Mouse (Mus musculus): Measurements from ENCODE around the gene Jdp2.
"Not testable (repeated sequence)": the region's sequence is repeated elsewhere in the genome, so short reads cannot be mapped to it uniquely, and the experiment has no call there.

Jdp2 gene

GRCm38 (mm10) chr12:85638541-85639325 lies 39.9 kb downstream of the Jdp2 start:
- no peak for DNase-seq

- peak; percentile 94 for DNase-seq
These were observed 40.6 kb downstream of the Jdp2 start for GRCm38 (mm10) chr12:85639326-85640008.

GRCm38 (mm10) chr12:85640852-85641563 lies 42.2 kb downstream of the Jdp2 start:
- DNase-seq, result peak; percentile 59

GRCm38 (mm10) chr12:85641564-85641931 lies 42.7 kb downstream of the Jdp2 start:
- no peak for DNase-seq

GRCm38 (mm10) chr12:85643735-85644134 lies 44.9 kb downstream of the Jdp2 start:
- peak; percentile 33 for DNase-seq

GRCm38 (mm10) chr12:85645664-85646063 lies 46.8 kb downstream of the Jdp2 start:
- DNase-seq, result peak; percentile 83

- DNase-seq, result peak; percentile 65
These were observed 48.5 kb downstream of the Jdp2 start for GRCm38 (mm10) chr12:85647346-85647745.

- no peak for DNase-seq
These were observed 49.1 kb downstream of the Jdp2 start for GRCm38 (mm10) chr12:85647955-85648354.

GRCm38 (mm10) chr12:85659319-85659718 lies 60.5 kb downstream of the Jdp2 start:
- DNase-seq, result peak; percentile 58

- no peak for DNase-seq
These were observed 62.0 kb downstream of the Jdp2 start for GRCm38 (mm10) chr12:85660855-85661254.

GRCm38 (mm10) chr12:85662232-85662631 lies 63.4 kb downstream of the Jdp2 start:
- DNase-seq, result not testable (repeated sequence)

- DNase-seq, result peak; percentile 85
These were observed 64.1 kb downstream of the Jdp2 start for GRCm38 (mm10) chr12:85662896-85663295.

GRCm38 (mm10) chr12:85666112-85666511 lies 67.3 kb downstream of the Jdp2 start:
- DNase-seq, result no peak

GRCm38 (mm10) chr12:85667071-85667470 lies 68.2 kb downstream of the Jdp2 start:
- DNase-seq, result no peak

GRCm38 (mm10) chr12:85668696-85669095 lies 69.9 kb downstream of the Jdp2 start:
- no peak for DNase-seq

- DNase-seq, result no peak
These were observed 71.3 kb downstream of the Jdp2 start for GRCm38 (mm10) chr12:85670080-85670479.

GRCm38 (mm10) chr12:85673914-85674313 lies 75.1 kb downstream of the Jdp2 start:
- DNase-seq, result no peak

GRCm38 (mm10) chr12:85679117-85679516 lies 80.3 kb downstream of the Jdp2 start:
- no peak for DNase-seq

GRCm38 (mm10) chr12:85679808-85680207 lies 81.0 kb downstream of the Jdp2 start:
- DNase-seq, result no peak

- DNase-seq, result no peak
These were observed 83.5 kb downstream of the Jdp2 start for GRCm38 (mm10) chr12:85682328-85682727.

- peak; percentile 66 for DNase-seq
These were observed 85.8 kb downstream of the Jdp2 start for GRCm38 (mm10) chr12:85684411-85685275.

- DNase-seq, result peak; percentile 62
These were observed 87.8 kb downstream of the Jdp2 start, which contains the start of gene Batf for GRCm38 (mm10) chr12:85686466-85687216. Gene Batf, plus strand, starts transcription at chr12:85686669.

Data from lung, postnatal 36 days (tissue).